Mouse (Mus musculus) C2C12 (cell line): Measurements from ENCODE around the gene Serinc3. TPM values are rescaled to one million over a fixed set of nuclear protein-coding genes. Genes with fewer than 3 reads are reported as not detected.

Experiments
- H3K27me3 ChIP-seq: one replicate; pipeline ENCODE4 v1.6.1; 2011; ENCODE audit not compliant: control insufficient read depth, insufficient read depth, insufficient read length
- H3K36me3 ChIP-seq: one replicate; pipeline ENCODE4 v1.6.1; 2011; ENCODE audit not compliant: control insufficient read depth, insufficient read depth
- H3K4me3 ChIP-seq: one replicate; pipeline ENCODE4 v1.5.1; 2011; ENCODE audit warnings: mild to moderate bottlenecking, control low read depth; ENCODE audit not compliant: poor library complexity, insufficient read depth, severe bottlenecking
- H3K79me2 ChIP-seq: one replicate; pipeline ENCODE4 v1.6.1; 2011; ENCODE audit not compliant: control insufficient read depth, insufficient read depth
- H3K79me3 ChIP-seq: one replicate; pipeline ENCODE4 v1.6.1; 2011; ENCODE audit warnings: low read depth, control low read depth
- H3ac ChIP-seq: one replicate; pipeline ENCODE3; 2011; ENCODE audit warnings: low read depth; ENCODE audit not compliant: control insufficient read depth, insufficient read length
- CEBPB ChIP-seq: IDR thresholded peaks from one replicate; pipeline ENCODE4 v1.6.1; 2011; ENCODE audit warnings: low read depth, mild to moderate bottlenecking, control low read depth, moderate library complexity
- CTCF ChIP-seq: IDR thresholded peaks from one replicate; pipeline ENCODE4 v1.5.1; 2011; ENCODE audit not compliant: control insufficient read depth, insufficient read depth, insufficient read length
- FOSL1 ChIP-seq: IDR thresholded peaks from one replicate; pipeline ENCODE4 v1.8.0; 2011; ENCODE audit warnings: mild to moderate bottlenecking, low read length; ENCODE audit not compliant: poor library complexity, insufficient read depth, severe bottlenecking
- MAX ChIP-seq: IDR thresholded peaks from one replicate; pipeline ENCODE4 v1.6.1; 2011; ENCODE audit warnings: mild to moderate bottlenecking, control low read depth
- MYOD1 ChIP-seq: IDR thresholded peaks from one replicate; pipeline ENCODE4 v1.6.1; 2011; ENCODE audit warnings: low read depth; ENCODE audit not compliant: control insufficient read depth, insufficient read length
- MYOG ChIP-seq: IDR thresholded peaks from one replicate; pipeline ENCODE4 v1.6.1; 2011; ENCODE audit not compliant: control insufficient read depth, insufficient read length; ENCODE audit errors: extremely low read depth
- USF1 ChIP-seq: IDR thresholded peaks from one replicate; pipeline ENCODE4 v1.6.1; 2011; ENCODE audit warnings: low read depth, mild to moderate bottlenecking, control low read depth, moderate library complexity
- polyA plus RNA-seq: library from polyadenylated mRNA; unstranded; fragments of >200 nt; fragmentation: generic; extraction: Trizol; gene quantifications from one replicate; pipeline ENCODE4 v1.2.1, GENCODE M21; 2012; ENCODE audit warnings: missing spikeins

Serinc3 gene
- polyA plus RNA-seq, 1 experiment, result 29.4 TPM

- peaks cover 86% of the 10 kb centered on the region for H3K79me2 ChIP-seq
- no peak overlapping the region for H3ac ChIP-seq
- TF ChIP-seq MAX (no peak), CEBPB (no peak), MYOG (no peak), USF1 (no peak), FOSL1 (no peak), CTCF (no peak), MYOD1 (no peak)
- no peaks in the 10 kb centered on the region for H3K36me3 ChIP-seq
- H3K4me3 ChIP-seq, result no peak overlapping the region
- no peaks in the 10 kb centered on the region for H3K27me3 ChIP-seq
- H3K79me3 ChIP-seq, result peaks cover 27% of the 10 kb centered on the region
Measured at GRCm38 (mm10) chr2:163676745-163677144, 31.8 kb upstream of the Serinc3 start.

GRCm38 (mm10) chr2:163676321-163676720 is 31.4 kb upstream of the Serinc3 start:
- H3K79me2 ChIP-seq, result peaks cover 88% of the 10 kb centered on the region
- H3K79me3 ChIP-seq, result peaks cover 31% of the 10 kb centered on the region
- no peak overlapping the region for H3ac ChIP-seq
- no peaks in the 10 kb centered on the region for H3K36me3 ChIP-seq
- TF ChIP-seq FOSL1 (no peak), MYOD1 (no peak), MAX (no peak), MYOG (no peak)
- H3K4me3 ChIP-seq, result no peak overlapping the region
- H3K27me3 ChIP-seq, result no peaks in the 10 kb centered on the region

- H3K4me3 ChIP-seq, result no peak overlapping the region
- no peaks in the 10 kb centered on the region for H3K36me3 ChIP-seq
- H3ac ChIP-seq, result no peak overlapping the region
- no peaks in the 10 kb centered on the region for H3K27me3 ChIP-seq
- peaks cover 88% of the 10 kb centered on the region for H3K79me2 ChIP-seq
- peaks cover 34% of the 10 kb centered on the region for H3K79me3 ChIP-seq
- TF ChIP-seq CEBPB (no peak), CTCF (no peak), MYOD1 (no peak), FOSL1 (no peak), USF1 (no peak), MAX (no peak), MYOG (no peak)
Measured at GRCm38 (mm10) chr2:163675662-163676061, 30.7 kb upstream of the Serinc3 start.

- Histone ChIP-seq H3K27me3 (no peaks in the 10 kb centered on the region), H3K36me3 (no peaks in the 10 kb centered on the region), H3ac (peak overlapping the region; percentile 37), H3K79me2 (peaks cover 88% of the 10 kb centered on the region), H3K4me3 (no peak overlapping the region), H3K79me3 (peaks cover 35% of the 10 kb centered on the region)
- TF ChIP-seq CTCF, result no peak
- no peak for TF ChIP-seq MAX
- TF ChIP-seq CEBPB, result no peak
- peak; percentile 73 for TF ChIP-seq MYOD1
- peak; percentile 86 for TF ChIP-seq FOSL1
- no peak for TF ChIP-seq USF1
- no peak for TF ChIP-seq MYOG
Measured at GRCm38 (mm10) chr2:163675144-163675619, 30.3 kb upstream of the Serinc3 start.

- H3K4me3 ChIP-seq, result no peak overlapping the region
- H3K79me2 ChIP-seq, result peaks cover 88% of the 10 kb centered on the region
- no peaks in the 10 kb centered on the region for H3K36me3 ChIP-seq
- TF ChIP-seq MAX, result no peak
- no peak for TF ChIP-seq FOSL1
- no peak for TF ChIP-seq MYOG
- TF ChIP-seq CEBPB, result no peak
- no peak for TF ChIP-seq USF1
- no peak for TF ChIP-seq MYOD1
- TF ChIP-seq CTCF, result no peak
- no peaks in the 10 kb centered on the region for H3K27me3 ChIP-seq
- no peak overlapping the region for H3ac ChIP-seq
- peaks cover 38% of the 10 kb centered on the region for H3K79me3 ChIP-seq
Measured at GRCm38 (mm10) chr2:163674397-163674796, 29.5 kb upstream of the Serinc3 start.

DNA sequence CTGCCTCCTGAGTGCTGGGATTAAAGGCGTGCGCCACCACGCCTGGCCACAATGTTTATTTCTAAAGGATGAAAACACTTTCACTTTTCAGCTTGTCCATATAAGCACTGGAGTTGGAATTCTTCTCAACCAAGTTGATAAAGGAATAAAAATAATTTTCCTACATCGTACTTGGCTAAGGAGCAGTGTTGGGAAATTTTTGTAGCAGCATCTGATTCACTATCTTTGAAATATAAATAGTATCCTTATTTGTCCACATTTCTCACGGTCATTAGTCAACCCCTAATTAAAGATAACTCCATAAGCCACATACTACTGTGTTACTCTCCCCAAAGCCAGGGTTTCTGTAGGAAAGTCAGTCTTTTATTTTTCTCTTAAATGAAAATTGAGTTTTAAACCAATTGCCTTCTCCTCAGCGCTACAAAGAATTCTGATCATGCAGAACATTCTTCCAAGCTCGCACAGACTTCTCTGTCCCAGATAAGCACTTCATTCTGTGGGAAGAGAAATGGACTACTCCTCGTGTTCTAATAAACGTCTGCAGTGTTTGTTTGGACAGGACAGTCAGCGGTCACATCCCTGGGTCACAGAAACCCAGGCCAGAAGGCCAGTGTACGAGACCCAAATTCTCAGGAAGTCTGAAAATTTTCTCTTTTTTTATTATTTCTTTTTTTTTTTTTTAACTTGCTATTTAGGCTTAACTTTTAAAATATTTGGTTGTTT is 26.1 kb upstream of the Serinc3 start:
- no peak overlapping the region for H3ac ChIP-seq
- no peak for TF ChIP-seq CEBPB
- TF ChIP-seq CTCF, result no peak
- TF ChIP-seq USF1, result no peak
- TF ChIP-seq MYOG, result no peak
- no peak for TF ChIP-seq FOSL1
- no peak for TF ChIP-seq MAX
- TF ChIP-seq MYOD1, result no peak
- peaks cover 36% of the 10 kb centered on the region for H3K79me3 ChIP-seq
- H3K36me3 ChIP-seq, result no peaks in the 10 kb centered on the region
- H3K27me3 ChIP-seq, result no peaks in the 10 kb centered on the region
- no peak overlapping the region for H3K4me3 ChIP-seq
- H3K79me2 ChIP-seq, result peaks cover 87% of the 10 kb centered on the region
